Mouse (Mus musculus) lung, embryonic 14.5 days (tissue): Measurements from ENCODE around the gene Tmem107. TPM values are rescaled to one million over a fixed set of nuclear protein-coding genes. Genes with fewer than 3 reads are reported as not detected.

Source experiments
- ATAC-seq: fragments of 200-750 bp; cut with Nextera tagmentation; 2 replicates; pipeline ENCODE4 v1.8.0; 2017; ENCODE audit warnings: mild to moderate bottlenecking, moderate TSS enrichment, moderate library complexity; ENCODE audit not compliant: insufficient read depth
- DNase-seq: peaks from one replicate; pipeline ENCODE4 v3.0.0-alpha.2; 2015
- H3K27ac ChIP-seq: fragments of 300-500 bp; sonication (generic); 2 replicates; pipeline ENCODE4 v1.5.1; 2014; ENCODE audit warnings: low read depth, mild to moderate bottlenecking, moderate library complexity
- H3K27me3 ChIP-seq: fragments of 300-500 bp; sonication (generic); 2 replicates; pipeline ENCODE4 v1.6.1; 2014; ENCODE audit warnings: low read length, control low read depth; ENCODE audit not compliant: insufficient read depth
- H3K36me3 ChIP-seq: fragments of 300-500 bp; sonication (generic); 2 replicates; pipeline ENCODE4 v1.6.1; 2014; ENCODE audit warnings: control low read depth; ENCODE audit not compliant: insufficient read depth
- H3K4me1 ChIP-seq: fragments of 300-500 bp; sonication (generic); 2 replicates; pipeline ENCODE4 v1.6.1; 2014; ENCODE audit warnings: antibody characterized with exemption, control low read depth; ENCODE audit not compliant: insufficient read depth
- H3K4me2 ChIP-seq: fragments of 300-500 bp; sonication (generic); 2 replicates; pipeline ENCODE4 v1.6.1; 2014; ENCODE audit warnings: mild to moderate bottlenecking
- H3K4me3 ChIP-seq: fragments of 300-500 bp; sonication (generic); 2 replicates; pipeline ENCODE4 v1.5.1; 2014; ENCODE audit warnings: low read depth, low read length
- H3K9ac ChIP-seq: fragments of 300-500 bp; sonication (generic); 2 replicates; pipeline ENCODE4 v1.6.1; 2014
- H3K9me3 ChIP-seq: fragments of 300-500 bp; sonication (generic); 2 replicates; pipeline ENCODE4 v1.6.1; 2016; ENCODE audit warnings: low read depth, low read length, control low read depth
- CTCF ChIP-seq: IDR thresholded peaks from 2 replicates; pipeline ENCODE4 v1.5.1; 2016; ENCODE audit warnings: antibody characterized with exemption, low read depth
- WGBS: fragments of 180-500 bp; shearing (Covaris S2); extraction: QIAGEN DNeasy Blood & Tissue Kit; methylation state at CpG from one replicate; pipeline ENCODE4 v1.1.7; 2014; 5-methylcytosine and 5-hydroxymethylcytosine counted together
- polyA plus RNA-seq: library from polyadenylated mRNA; unstranded; fragments of >200 nt; fragmentation: Nextera tagmentation; extraction: Ambion mirVana; gene quantifications from 2 replicates; pipeline ENCODE4 v1.2.1, GENCODE M21; 2014

Tmem107 gene
- polyA plus RNA-seq, result 51.0 and 54.4 TPM in 2 replicates

GRCm38 (mm10) chr11:69070590-69071222, at the start of gene Tmem107:
Gene Tmem107 (plus strand): TSS chr11:69070806.
- Histone ChIP-seq H3K4me3 (peak within 1 kb of the TSS; percentile 70), H3K4me1 (peaks cover 12% of the 10 kb centered on the region), H3K9ac (peak within 1 kb of the TSS; percentile 81), H3K36me3 (no peaks in the 10 kb centered on the region), H3K4me2 (peak within 1 kb of the TSS; percentile 89), H3K27ac (peak within 1 kb of the TSS; percentile 95), H3K9me3 (no peaks in the 10 kb centered on the region), H3K27me3 (no peaks in the 10 kb centered on the region)
- TF ChIP-seq CTCF, result no peak; the same call in 1 of the 2 replicates
- under 1% methylated on average over 47 of the region's 47 CpGs for WGBS
- ATAC-seq (peak; percentile 90), DNase-seq (peak; percentile 99)

DNA sequence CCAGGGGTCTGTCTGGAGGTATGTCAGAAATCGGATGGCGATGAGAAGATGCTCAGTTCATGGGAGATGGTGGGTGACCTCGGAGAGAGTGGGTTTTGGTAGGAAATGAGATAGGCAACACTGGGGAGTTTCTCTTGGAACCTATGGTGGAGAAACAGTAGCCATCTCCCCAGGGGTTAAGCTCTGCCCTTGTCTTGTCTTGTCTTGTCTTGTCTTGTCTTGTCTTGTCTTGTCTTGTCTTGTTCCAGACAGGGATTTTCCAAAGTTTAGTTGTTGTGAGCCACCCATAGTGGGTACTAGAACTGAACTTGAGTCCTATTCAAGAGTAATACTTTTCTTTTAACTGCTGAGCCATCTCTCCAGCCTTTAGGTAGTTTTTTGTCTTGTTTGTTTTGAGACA, 44.0 kb upstream of the Tmem107 start:
- Histone ChIP-seq H3K9me3 (no peaks in the 10 kb centered on the region), H3K27me3 (no peaks in the 10 kb centered on the region), H3K4me2 (no peak overlapping the region), H3K27ac (no peak overlapping the region), H3K4me1 (no peaks in the 10 kb centered on the region), H3K4me3 (no peak overlapping the region), H3K36me3 (peaks cover 99% of the 10 kb centered on the region), H3K9ac (no peak overlapping the region)
- DNase-seq, result no peak
- no peak for TF ChIP-seq CTCF
- WGBS, result 94% methylated on average over 3 of the region's 3 CpGs
- ATAC-seq, result no peak

DNA sequence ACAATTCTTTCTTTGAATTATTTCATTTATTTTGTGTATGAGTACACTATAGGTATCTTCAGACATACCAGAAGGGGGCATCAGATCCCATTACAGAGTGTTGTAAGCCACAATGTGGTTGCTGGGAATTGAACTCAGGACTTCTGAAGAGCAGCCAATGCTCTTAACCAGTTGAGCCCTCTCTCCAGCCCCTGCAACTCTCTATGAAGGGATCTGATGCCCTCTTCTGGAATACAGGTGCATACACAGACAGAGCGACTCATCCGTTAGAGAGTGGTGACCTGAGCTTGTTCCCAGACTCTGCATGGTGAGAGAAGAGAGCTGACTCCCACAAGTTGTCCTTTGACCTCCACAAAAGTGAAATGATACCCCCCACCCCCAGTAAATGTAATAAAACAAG, 41.8 kb upstream of the Tmem107 start:
- Histone ChIP-seq H3K27me3 (no peaks in the 10 kb centered on the region), H3K36me3 (peaks cover 99% of the 10 kb centered on the region), H3K9ac (no peak overlapping the region), H3K4me3 (no peak overlapping the region), H3K4me2 (no peak overlapping the region), H3K9me3 (no peaks in the 10 kb centered on the region), H3K27ac (no peak overlapping the region), H3K4me1 (no peaks in the 10 kb centered on the region)
- WGBS, result 64% methylated on average over 2 of the region's 2 CpGs
- TF ChIP-seq CTCF, result peak; percentile 20; the same call in 1 of the 2 replicates
- no peak for ATAC-seq
- peak; percentile 19 for DNase-seq

DNA sequence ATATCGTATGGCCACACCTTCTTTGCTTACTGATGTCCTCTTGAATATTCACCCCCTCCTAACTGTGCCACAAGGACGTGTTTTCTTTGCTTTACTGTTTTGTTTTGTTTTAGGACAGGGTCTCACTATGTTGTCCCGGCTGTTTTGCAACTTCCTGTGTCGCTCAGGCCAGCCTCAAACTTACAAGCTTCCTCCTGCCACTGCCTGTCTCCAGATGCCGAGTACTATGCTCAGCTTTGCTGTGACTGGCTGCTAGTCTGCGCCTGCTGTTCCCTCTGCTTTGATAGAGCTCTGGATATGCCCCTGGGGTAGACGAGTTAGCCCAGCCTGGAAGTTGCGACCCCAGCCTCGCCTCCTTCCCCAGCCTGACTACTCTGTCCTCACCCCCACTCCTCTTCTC, 37.1 kb upstream of the Tmem107 start:
- no peak overlapping the region for H3K4me2 ChIP-seq
- DNase-seq, result no peak
- H3K9ac ChIP-seq, result no peak overlapping the region
- no peak for TF ChIP-seq CTCF
- peaks cover 67% of the 10 kb centered on the region for H3K36me3 ChIP-seq
- no peak overlapping the region for H3K27ac ChIP-seq
- ATAC-seq, result no peak
- no peaks in the 10 kb centered on the region for H3K27me3 ChIP-seq
- H3K9me3 ChIP-seq, result no peaks in the 10 kb centered on the region
- H3K4me3 ChIP-seq, result no peak overlapping the region
- H3K4me1 ChIP-seq, result peaks cover 2% of the 10 kb centered on the region; the same call in 1 of the 2 replicates
- WGBS, result 69% methylated on average over 9 of the region's 9 CpGs

- no peak overlapping the region for H3K27ac ChIP-seq
- H3K36me3 ChIP-seq, result peaks cover 57% of the 10 kb centered on the region
- TF ChIP-seq CTCF, result no peak
- H3K4me1 ChIP-seq, result peaks cover 5% of the 10 kb centered on the region; the same call in 1 of the 2 replicates
- 88% methylated on average over 3 of the region's 3 CpGs for WGBS
- no peak overlapping the region for H3K9ac ChIP-seq
- DNase-seq (no peak), ATAC-seq (no peak)
- no peak overlapping the region for H3K4me3 ChIP-seq
- H3K9me3 ChIP-seq, result no peaks in the 10 kb centered on the region
- no peaks in the 10 kb centered on the region for H3K27me3 ChIP-seq
- no peak overlapping the region for H3K4me2 ChIP-seq
Observed at GRCm38 (mm10) chr11:69034585-69034984, 36.0 kb upstream of the Tmem107 start.

GRCm38 (mm10) chr11:69035411-69035810, 35.2 kb upstream of the Tmem107 start:
- TF ChIP-seq CTCF, result no peak
- Histone ChIP-seq H3K4me3 (peak overlapping the region; percentile 17), H3K36me3 (peaks cover 49% of the 10 kb centered on the region), H3K9ac (no peak overlapping the region), H3K4me2 (peak overlapping the region; percentile 70), H3K27ac (peak overlapping the region; percentile 71), H3K4me1 (peaks cover 5% of the 10 kb centered on the region), H3K27me3 (no peaks in the 10 kb centered on the region), H3K9me3 (no peaks in the 10 kb centered on the region)
- DNase-seq (no peak), ATAC-seq (no peak)
- WGBS, result 83% methylated on average over 9 of the region's 9 CpGs

DNA sequence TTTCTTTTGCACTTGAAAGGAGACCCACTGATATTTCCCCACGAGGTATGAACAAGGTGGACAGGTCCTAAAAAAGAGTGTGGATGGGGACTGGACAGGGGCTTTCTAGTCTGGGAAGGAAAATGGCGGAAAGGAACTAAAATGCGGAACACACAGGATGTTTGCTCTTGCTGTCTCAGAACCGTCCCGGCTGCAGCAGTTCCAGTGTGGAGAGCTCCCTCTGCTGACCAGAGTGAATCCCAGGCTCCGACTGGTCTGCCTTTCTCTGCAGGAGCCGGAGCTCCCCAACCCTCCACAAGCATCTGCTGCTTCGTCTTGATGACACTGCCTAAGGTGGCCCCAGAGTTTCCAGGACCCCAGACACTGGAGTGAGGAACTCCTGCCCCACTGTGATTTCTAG, 34.8 kb upstream of the Tmem107 start:
- peak overlapping the region; percentile 17 for H3K4me3 ChIP-seq

More for the DNA sequence above, 34.8 kb upstream of the Tmem107 start:
- ATAC-seq (peak; percentile 14; the same call in 1 of the 2 replicates), DNase-seq (peak; percentile 95)
- H3K9me3 ChIP-seq, result no peaks in the 10 kb centered on the region
- no peak overlapping the region for H3K9ac ChIP-seq
- H3K27me3 ChIP-seq, result no peaks in the 10 kb centered on the region
- TF ChIP-seq CTCF, result peak; percentile 78
- H3K4me1 ChIP-seq, result peaks cover 5% of the 10 kb centered on the region
- WGBS, result 4% methylated on average over 8 of the region's 8 CpGs
- H3K27ac ChIP-seq, result peak overlapping the region; percentile 71
- H3K4me2 ChIP-seq, result peak overlapping the region; percentile 70
- H3K36me3 ChIP-seq, result peaks cover 45% of the 10 kb centered on the region
